Mouse (Mus musculus) liver, embryonic 11.5 days (tissue): Measurements from ENCODE around the gene Cisd2. TPM values are rescaled to one million over a fixed set of nuclear protein-coding genes. Genes with fewer than 3 reads are reported as not detected.

Experiments used
- ATAC-seq: fragments of 200-750 bp; cut with Nextera tagmentation; replicated peaks from 2 replicates; pipeline ENCODE4 v1.8.0; 2017; ENCODE audit warnings: moderate number of reproducible peaks, mild to moderate bottlenecking, moderate TSS enrichment, moderate library complexity; ENCODE audit not compliant: low FRiP score
- DNase-seq: peaks from one replicate; pipeline ENCODE4 v3.0.0-alpha.2; 2017; ENCODE audit warnings: low spot score
- H3K27ac ChIP-seq: fragments of 300-500 bp; sonication (generic); 2 replicates; pipeline ENCODE4 v1.5.1; 2014; ENCODE audit warnings: mild to moderate bottlenecking, low read depth, low read length, control low read depth
- H3K27me3 ChIP-seq: fragments of 300-500 bp; sonication (generic); replicated peaks from 2 replicates; pipeline ENCODE4 v1.6.1; 2014; ENCODE audit warnings: low read length, mixed read lengths; ENCODE audit not compliant: control insufficient read depth, insufficient read depth
- H3K36me3 ChIP-seq: fragments of 300-500 bp; sonication (generic); 2 replicates; pipeline ENCODE4 v1.6.1; 2014; ENCODE audit warnings: mild to moderate bottlenecking, low read length, moderate library complexity, mixed read lengths; ENCODE audit not compliant: control insufficient read depth, insufficient read depth
- H3K4me1 ChIP-seq: fragments of 300-500 bp; sonication (generic); replicated peaks from 2 replicates; pipeline ENCODE4 v1.6.1; 2014; ENCODE audit warnings: low read length, mixed read lengths; ENCODE audit not compliant: control insufficient read depth, insufficient read depth
- H3K4me2 ChIP-seq: fragments of 300-500 bp; sonication (generic); 2 replicates; pipeline ENCODE4 v1.6.1; 2014; ENCODE audit warnings: mild to moderate bottlenecking, control low read depth, moderate library complexity
- H3K4me3 ChIP-seq: fragments of 300-500 bp; sonication (generic); 2 replicates; pipeline ENCODE4 v1.5.1; 2014; ENCODE audit warnings: low read depth, low read length, control low read depth
- H3K9ac ChIP-seq: fragments of 300-500 bp; sonication (generic); 2 replicates; pipeline ENCODE4 v1.6.1; 2014; ENCODE audit warnings: low read depth, low read length, control low read depth
- H3K9me3 ChIP-seq: fragments of 300-500 bp; sonication (generic); 2 replicates; pipeline ENCODE4 v1.6.1; 2016; ENCODE audit warnings: low read length, inconsistent platforms, mixed read lengths; ENCODE audit not compliant: control insufficient read depth
- WGBS: fragments of 180-500 bp; shearing (Covaris S2); extraction: QIAGEN DNeasy Blood & Tissue Kit; methylation state at CpG from one replicate; pipeline ENCODE4 v1.1.7; 2014; 5-methylcytosine and 5-hydroxymethylcytosine counted together
- polyA plus RNA-seq: library from polyadenylated mRNA; unstranded; fragments of >200 nt; fragmentation: Nextera tagmentation; extraction: Ambion mirVana; gene quantifications from 2 replicates; pipeline ENCODE4 v1.2.1, GENCODE M21; 2014

The Cisd2 gene
- polyA plus RNA-seq, result 58.1 and 59.1 TPM in 2 replicates

- H3K4me1 ChIP-seq, result peaks cover 7% of the 10 kb centered on the region; the same call in 1 of the 2 replicates
- peak within 1 kb of the TSS; percentile 81 for H3K27ac ChIP-seq
- H3K36me3 ChIP-seq, result no peaks in the 10 kb centered on the region
- H3K4me3 ChIP-seq, result peak within 1 kb of the TSS; percentile 74
- 3% methylated on average over 8 of the region's 8 CpGs for WGBS
- peak within 1 kb of the TSS; percentile 84 for H3K4me2 ChIP-seq
- H3K9me3 ChIP-seq, result no peaks in the 10 kb centered on the region
- DNase-seq (no peak), ATAC-seq (no peak; the same call in 1 of the 2 replicates)
- no peaks in the 10 kb centered on the region for H3K27me3 ChIP-seq
- peak within 1 kb of the TSS; percentile 84 for H3K9ac ChIP-seq
Observed at GRCm38 (mm10) chr3:135423608-135424212, at the start of gene Cisd2. TSS of gene Cisd2 (minus strand) at chr3:135423925.

GRCm38 (mm10) chr3:135470823-135471222 lies 47.1 kb upstream of the Cisd2 start:
- no peak overlapping the region for H3K9ac ChIP-seq
- no peaks in the 10 kb centered on the region for H3K36me3 ChIP-seq
- no peaks in the 10 kb centered on the region for H3K27me3 ChIP-seq
- ATAC-seq (no peak), DNase-seq (no peak)
- 61% methylated on average over 1 of the region's 1 CpGs for WGBS
- no peaks in the 10 kb centered on the region for H3K4me1 ChIP-seq
- H3K4me2 ChIP-seq, result no peak overlapping the region
- no peak overlapping the region for H3K4me3 ChIP-seq
- no peak overlapping the region for H3K27ac ChIP-seq
- no peaks in the 10 kb centered on the region for H3K9me3 ChIP-seq

- no peak overlapping the region for H3K9ac ChIP-seq
- H3K4me1 ChIP-seq, result no peaks in the 10 kb centered on the region
- H3K4me2 ChIP-seq, result no peak overlapping the region
- H3K27ac ChIP-seq, result no peak overlapping the region
- no peaks in the 10 kb centered on the region for H3K9me3 ChIP-seq
- no peak for DNase-seq
- WGBS, result 62% methylated on average over 4 of the region's 4 CpGs
- no peaks in the 10 kb centered on the region for H3K36me3 ChIP-seq
- H3K27me3 ChIP-seq, result no peaks in the 10 kb centered on the region
- ATAC-seq, result no peak
- H3K4me3 ChIP-seq, result no peak overlapping the region
Observed at GRCm38 (mm10) chr3:135469974-135470373, 46.2 kb upstream of the Cisd2 start.

GRCm38 (mm10) chr3:135469146-135469545 lies 45.4 kb upstream of the Cisd2 start:
- H3K4me1 ChIP-seq, result no peaks in the 10 kb centered on the region
- H3K36me3 ChIP-seq, result no peaks in the 10 kb centered on the region
- WGBS, result 58% methylated on average over 3 of the region's 3 CpGs
- H3K4me3 ChIP-seq, result no peak overlapping the region
- no peak overlapping the region for H3K27ac ChIP-seq
- ATAC-seq (0 out of 2 replicates have a peak, but pooled peaks have one; percentile 13), DNase-seq (no peak)
- no peak overlapping the region for H3K4me2 ChIP-seq
- H3K9me3 ChIP-seq, result no peaks in the 10 kb centered on the region
- no peaks in the 10 kb centered on the region for H3K27me3 ChIP-seq
- H3K9ac ChIP-seq, result no peak overlapping the region

GRCm38 (mm10) chr3:135468402-135468801 lies 44.7 kb upstream of the Cisd2 start:
- H3K4me3 ChIP-seq, result no peak overlapping the region
- H3K4me2 ChIP-seq, result no peak overlapping the region
- no peak for DNase-seq
- no peaks in the 10 kb centered on the region for H3K36me3 ChIP-seq
- no peaks in the 10 kb centered on the region for H3K27me3 ChIP-seq
- no peaks in the 10 kb centered on the region for H3K9me3 ChIP-seq
- ATAC-seq, result no peak
- H3K4me1 ChIP-seq, result no peaks in the 10 kb centered on the region
- H3K9ac ChIP-seq, result no peak overlapping the region
- 93% methylated on average over 1 of the region's 1 CpGs for WGBS
- no peak overlapping the region for H3K27ac ChIP-seq

GRCm38 (mm10) chr3:135458981-135459380 lies 35.3 kb upstream of the Cisd2 start:
- H3K4me2 ChIP-seq, result no peak overlapping the region
- H3K27me3 ChIP-seq, result no peaks in the 10 kb centered on the region
- no peaks in the 10 kb centered on the region for H3K9me3 ChIP-seq
- no peak overlapping the region for H3K27ac ChIP-seq
- ATAC-seq (no peak), DNase-seq (no peak)
- no peaks in the 10 kb centered on the region for H3K4me1 ChIP-seq
- no peak overlapping the region for H3K9ac ChIP-seq
- H3K4me3 ChIP-seq, result no peak overlapping the region
- peaks cover 3% of the 10 kb centered on the region; the same call in 1 of the 2 replicates for H3K36me3 ChIP-seq

- Histone ChIP-seq H3K9me3 (no peaks in the 10 kb centered on the region), H3K4me1 (peaks cover 8% of the 10 kb centered on the region; the same call in 1 of the 2 replicates), H3K4me3 (no peak overlapping the region), H3K36me3 (peaks cover 6% of the 10 kb centered on the region; the same call in 1 of the 2 replicates), H3K4me2 (no peak overlapping the region), H3K9ac (no peak overlapping the region), H3K27me3 (no peaks in the 10 kb centered on the region), H3K27ac (no peak overlapping the region)
- ATAC-seq, result no peak
- no peak for DNase-seq
Observed at GRCm38 (mm10) chr3:135444930-135445329, 21.2 kb upstream of the Cisd2 start.

- ATAC-seq (no peak), DNase-seq (no peak)
- WGBS, result 45% methylated on average over 10 of the region's 10 CpGs
- H3K9ac ChIP-seq, result peak overlapping the region; percentile 93
- peak overlapping the region; percentile 92 for H3K4me2 ChIP-seq
- peaks cover 8% of the 10 kb centered on the region; the same call in 1 of the 2 replicates for H3K4me1 ChIP-seq
- H3K36me3 ChIP-seq, result peaks cover 6% of the 10 kb centered on the region; the same call in 1 of the 2 replicates
- H3K27ac ChIP-seq, result no peak overlapping the region
- H3K4me3 ChIP-seq, result peak overlapping the region; percentile 79
- no peaks in the 10 kb centered on the region for H3K27me3 ChIP-seq
- H3K9me3 ChIP-seq, result no peaks in the 10 kb centered on the region
Observed at GRCm38 (mm10) chr3:135440621-135441020, 16.9 kb upstream of the Cisd2 start.

- 0 out of 2 replicates have a peak overlapping the region, but pooled peaks have one; percentile 99 for H3K27ac ChIP-seq
- DNase-seq (peak; percentile 47), ATAC-seq (no peak)
- peak overlapping the region; percentile 93 for H3K9ac ChIP-seq
- whole genome bisulfite sequencing, result 17% methylated on average over 7 of the region's 7 CpGs
- H3K27me3 ChIP-seq, result no peaks in the 10 kb centered on the region
- H3K4me1 ChIP-seq, result peaks cover 8% of the 10 kb centered on the region; the same call in 1 of the 2 replicates
- H3K4me3 ChIP-seq, result peak overlapping the region; percentile 79
- peak overlapping the region; percentile 92 for H3K4me2 ChIP-seq
- peaks cover 6% of the 10 kb centered on the region; the same call in 1 of the 2 replicates for H3K36me3 ChIP-seq
- H3K9me3 ChIP-seq, result no peaks in the 10 kb centered on the region
Observed at GRCm38 (mm10) chr3:135440221-135440620, 16.5 kb upstream of the Cisd2 start.
